Mouse (Mus musculus) frontal cortex, postnatal 36 days (tissue): ENCODE results near the gene Troap.

Source experiments
- DNase-seq, 2 experiments: peaks; one replicate each; pipeline ENCODE4 v3.0.0; 2022; ENCODE audit warnings: low spot score in 2 of 2

The Troap gene

DNA sequence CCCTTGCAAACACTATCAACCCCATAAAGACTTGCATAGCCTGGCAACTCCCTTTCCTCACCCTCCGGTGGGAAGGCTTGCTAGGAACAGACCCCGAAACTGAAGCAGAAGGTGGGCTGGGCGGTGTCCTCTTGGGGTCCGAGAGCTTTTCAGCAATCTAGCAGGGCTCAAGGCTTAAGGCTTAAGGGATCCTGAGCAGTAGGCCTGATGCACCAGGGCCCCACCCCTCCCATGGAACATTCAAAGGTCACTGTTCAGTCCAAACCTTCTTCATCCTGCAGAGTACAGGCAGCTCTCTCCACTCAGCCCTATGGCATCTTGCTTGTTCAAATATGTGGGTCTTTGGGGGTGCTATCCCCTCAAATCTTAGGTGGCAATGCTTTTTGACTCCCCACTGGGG, 11.6 kb downstream of the Troap start:
- DNase-seq: no peak

DNA sequence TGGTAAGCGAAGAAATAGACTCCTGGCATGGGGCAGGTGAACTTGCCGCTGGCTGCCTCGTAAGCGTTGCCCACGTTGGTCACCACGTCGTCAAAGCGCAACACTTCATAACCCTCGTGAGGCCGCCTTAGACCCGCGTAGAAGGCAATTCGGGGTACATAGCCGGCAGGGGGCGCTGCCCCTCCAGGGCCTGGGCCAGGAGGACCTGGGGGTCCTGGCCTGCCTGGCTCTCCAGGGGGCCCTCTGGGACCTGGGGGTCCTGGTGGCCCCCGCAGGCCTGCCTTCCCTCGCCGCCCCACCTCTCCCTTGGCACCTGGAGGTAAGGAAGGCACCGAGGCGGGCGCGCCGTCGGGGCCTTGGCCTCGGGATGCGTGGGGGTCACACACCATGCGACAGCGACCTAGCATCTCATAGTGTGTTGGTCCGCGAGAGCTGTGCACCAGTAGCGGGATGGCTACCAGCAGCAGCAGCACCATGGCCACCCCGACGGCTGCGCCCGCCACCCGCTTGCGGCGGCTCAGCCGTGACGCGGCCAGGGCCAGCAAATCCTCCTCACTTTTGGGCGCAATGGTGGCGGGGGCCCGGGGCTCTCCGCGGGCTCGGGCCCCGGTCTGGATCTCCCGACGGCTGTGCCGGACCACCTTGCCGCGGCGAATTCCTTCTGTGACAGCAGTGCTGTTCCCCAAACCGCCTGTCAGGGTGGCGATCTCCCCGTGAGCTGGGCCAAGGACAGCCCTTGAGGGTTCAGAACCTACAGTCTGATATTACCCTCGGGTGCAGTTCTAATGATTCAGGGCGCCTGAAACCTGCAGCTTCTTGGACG, 13.1 kb downstream of the Troap start, which contains the start of gene C1ql4:
C1ql4 (minus strand) TSS at position 565 of the 823 bp plus-strand sequence.
- no peak for DNase-seq

DNA sequence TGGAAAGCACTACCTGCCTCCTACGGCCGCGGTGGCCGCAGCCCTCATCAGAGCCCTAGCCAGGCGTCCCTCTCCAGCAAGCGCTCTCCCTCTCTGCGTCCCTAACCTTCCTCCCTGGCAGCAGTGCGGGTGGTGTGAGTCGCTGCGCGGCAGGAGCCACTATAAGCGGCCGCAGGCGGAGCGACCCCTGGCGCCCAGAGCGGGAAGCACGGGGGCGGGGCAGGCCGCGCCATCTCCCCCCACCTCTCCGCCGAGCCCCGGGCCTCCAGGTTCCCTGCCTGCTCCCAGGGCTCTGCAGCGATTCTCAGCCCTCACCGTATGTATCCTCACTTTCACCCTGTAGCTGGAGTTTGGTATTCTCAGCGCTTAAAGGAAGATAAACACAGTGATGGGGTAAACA, 13.9 kb downstream of the Troap start:
- DNase-seq: peak; percentile 32 to 50

DNA sequence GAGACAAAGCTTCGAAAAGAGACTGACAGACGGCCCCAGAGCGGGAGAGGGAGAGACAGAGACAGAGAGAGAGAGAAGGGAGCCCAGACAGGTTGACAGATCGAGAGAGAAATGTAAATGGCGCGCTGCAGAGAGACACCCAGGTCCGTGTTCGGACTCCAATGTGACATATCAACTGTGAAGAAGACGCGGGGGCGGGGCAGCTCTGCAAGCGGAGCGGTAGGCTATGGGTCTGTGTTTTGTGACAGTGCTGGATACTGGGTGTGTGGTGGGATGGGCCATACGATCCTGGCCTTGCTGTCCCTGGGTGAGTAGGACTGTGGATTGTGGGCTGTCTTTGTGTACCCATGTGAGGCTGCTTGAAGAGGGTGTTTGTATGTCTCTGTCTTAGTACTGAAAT, 14.7 kb downstream of the Troap start:
- DNase-seq: no peak

DNA sequence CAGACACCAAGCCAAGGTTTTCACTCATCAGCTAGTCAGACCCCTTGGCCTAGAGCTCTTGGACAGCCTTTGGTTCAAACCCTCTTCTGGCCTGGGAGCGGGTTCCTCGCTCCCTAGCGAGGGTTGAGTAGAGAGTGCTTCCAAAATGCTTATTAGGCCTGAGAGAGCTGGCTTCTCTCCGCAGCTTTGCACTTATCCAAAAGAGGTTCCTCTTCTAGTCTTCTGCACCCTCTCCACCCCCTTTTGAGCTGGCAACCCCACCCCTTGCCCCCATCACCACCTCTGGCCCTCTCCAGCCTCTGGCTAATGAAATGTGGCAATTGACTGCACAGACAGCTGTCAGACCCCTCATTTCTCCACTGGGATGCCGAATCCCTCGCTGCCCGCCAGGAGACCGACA, 18.5 kb downstream of the Troap start, which contains the start of gene Dnajc22:
Dnajc22 (plus strand) TSS at position 301 of the 400 bp plus-strand sequence.
- DNase-seq: no peak

DNA sequence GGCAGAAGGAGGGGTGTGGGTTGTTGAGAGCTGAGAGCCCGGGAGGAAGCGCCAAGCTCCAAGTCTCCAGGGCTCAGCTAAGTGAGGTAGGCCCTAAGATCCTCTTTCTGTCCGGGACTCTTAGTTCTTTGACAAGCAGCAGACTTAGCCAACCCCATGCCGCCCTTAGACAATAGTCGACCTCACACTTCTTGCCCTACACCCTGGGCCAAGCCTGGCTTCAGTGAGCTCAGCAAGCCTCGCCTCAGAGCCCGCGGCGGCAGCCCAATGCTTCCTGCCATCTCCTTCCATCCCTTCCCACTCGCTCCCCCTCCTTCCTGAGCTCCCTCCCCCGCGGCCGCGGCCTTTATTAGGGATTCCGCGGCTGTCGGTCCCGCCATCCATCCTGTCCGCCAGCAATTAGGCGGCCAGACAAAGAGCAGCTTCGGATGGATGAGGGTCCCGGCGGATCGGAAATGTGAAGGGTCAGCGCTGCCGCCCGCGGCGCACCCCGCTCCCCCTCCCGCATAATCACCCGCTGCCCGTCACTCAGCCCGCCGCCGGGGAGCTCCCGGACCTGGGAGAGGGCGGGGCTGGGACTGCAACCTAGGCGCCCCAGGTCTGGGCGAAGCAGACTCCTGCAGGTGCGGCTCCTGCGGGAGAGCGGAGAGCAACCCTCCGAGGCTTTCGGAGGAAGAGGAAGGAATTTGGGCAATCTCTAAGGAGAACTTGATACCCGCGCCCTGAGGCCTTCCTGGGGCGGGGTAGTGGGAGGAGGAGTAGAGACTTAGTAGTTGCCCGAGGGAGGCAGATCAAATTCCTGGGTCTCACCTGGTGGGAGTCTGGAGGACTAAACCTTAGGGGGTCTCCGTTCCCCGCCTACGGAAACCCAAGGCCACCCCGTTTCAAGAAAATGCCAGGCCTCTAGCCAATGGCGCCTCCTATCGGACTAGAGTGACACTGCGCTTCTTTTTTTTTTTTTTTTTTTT, 19.2 kb downstream of the Troap start:
- DNase-seq: no peak

DNA sequence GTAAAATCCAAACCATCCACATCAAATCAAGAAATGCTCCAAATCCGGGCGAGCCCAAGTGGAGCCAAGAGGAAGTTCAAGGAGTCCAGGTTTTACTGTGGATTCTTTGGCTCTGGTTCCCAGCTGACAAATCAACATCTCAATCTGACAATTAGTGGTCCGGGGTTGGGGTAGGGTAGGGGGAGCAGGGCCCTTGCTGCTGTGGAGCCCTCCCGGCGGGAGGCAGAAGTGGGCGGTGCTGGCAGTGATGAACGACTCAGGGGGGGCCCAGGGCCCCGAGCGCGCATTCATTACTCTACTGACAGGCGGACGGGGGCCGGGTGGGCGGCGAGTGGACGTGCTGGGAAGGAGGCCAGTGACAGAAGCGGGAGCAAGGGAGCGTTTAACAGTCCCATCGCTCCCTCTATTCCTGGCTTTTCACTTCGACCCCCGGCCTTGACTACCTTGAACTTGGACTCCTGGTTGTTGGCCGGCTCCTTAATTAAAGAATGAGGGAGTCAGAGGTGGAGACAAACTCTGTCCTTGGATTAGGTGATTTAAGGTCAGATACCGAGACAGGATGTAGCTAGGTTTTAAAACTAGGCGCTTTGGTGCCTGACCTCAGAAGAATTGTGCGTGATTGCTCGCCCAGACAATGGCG, 20.4 kb downstream of the Troap start:
- no peak for DNase-seq

DNA sequence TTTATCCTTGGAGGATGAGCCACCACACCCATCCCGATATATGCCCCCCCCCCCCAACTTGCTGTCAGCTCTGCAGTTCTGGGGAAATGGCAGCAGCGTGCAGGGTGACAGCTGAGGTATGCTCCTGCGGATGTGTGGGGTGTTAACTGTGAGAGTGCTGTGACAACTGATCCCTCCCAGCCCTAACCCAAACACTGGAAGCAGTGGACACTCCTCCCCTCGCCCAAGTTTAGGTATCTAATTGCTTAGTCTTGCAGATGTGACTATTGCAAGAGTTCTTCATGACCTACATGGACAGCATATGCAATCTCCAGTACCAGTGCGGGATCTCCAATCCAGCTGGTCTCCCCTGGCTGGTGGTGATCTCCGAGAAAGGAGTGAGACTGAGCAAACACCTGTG, 21.0 kb downstream of the Troap start:
- no peak for DNase-seq

DNA sequence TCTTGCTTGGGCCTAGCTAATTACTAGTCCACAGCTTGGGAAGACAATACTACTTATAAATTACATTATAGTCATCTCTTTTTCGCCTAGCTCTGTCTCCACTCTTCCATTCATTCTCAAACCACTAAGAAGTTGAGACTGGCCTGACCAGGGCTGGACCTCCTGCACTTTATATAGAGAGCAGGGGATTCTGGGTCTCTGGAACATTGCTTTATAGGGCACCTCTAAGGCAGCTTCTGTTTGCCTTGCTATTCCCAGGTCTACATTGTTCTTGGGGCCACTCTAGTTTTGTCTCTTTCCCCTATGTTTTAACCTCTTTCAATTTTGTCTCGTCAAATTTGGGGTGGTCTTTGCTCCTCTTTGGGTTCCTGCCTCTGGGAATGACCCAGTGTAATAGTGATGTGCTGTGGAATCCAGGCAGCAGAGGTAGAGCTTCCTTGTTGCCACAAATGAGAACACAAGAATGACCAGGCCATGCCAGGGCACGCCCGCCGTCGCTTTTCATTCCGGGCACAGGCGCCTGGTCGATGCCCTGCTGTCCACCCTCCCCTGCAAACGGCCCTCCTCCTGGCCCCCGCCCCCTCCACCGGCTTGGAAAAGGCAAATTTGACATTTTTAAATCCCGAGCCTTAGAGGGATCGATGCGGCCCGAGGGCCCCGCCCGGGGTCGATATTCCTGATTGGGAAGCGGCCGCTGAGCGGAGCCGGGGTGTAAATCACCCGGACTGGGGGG, 21.9 kb downstream of the Troap start:
- no peak for DNase-seq

DNA sequence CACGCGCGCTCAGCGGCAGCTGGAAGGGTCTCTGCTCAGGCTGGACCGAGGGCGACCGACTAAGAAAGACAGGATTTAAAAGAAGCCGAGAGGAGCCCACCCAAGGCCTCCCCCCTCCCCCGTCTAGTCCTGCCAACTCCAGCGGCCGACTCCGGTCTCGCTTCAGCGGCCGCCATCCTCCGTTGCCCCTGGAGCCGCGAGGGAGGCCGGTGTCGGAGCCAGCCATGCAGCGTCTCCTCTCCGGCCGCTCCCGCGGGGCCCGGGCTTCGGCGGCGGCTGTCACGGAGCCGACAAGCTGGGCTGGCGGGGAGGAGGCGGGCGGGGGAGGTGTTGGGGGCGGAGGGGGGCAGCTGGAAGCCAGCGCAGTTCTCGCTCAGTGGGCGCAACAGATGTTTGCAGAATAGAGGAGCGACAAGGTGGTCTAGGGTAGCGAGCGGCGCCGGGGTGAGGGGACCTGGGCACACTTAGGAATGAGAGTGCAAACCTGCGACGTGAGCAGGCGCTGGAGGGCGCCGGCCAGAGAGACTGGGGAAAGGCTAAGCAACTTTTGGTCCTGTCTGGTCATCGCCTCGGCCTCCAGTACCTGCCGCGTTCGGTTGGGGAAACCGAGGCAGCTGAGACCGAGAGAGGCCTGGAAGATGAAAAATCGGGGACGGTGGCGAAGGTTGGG, 22.6 kb downstream of the Troap start:
- DNase-seq: no peak

DNA sequence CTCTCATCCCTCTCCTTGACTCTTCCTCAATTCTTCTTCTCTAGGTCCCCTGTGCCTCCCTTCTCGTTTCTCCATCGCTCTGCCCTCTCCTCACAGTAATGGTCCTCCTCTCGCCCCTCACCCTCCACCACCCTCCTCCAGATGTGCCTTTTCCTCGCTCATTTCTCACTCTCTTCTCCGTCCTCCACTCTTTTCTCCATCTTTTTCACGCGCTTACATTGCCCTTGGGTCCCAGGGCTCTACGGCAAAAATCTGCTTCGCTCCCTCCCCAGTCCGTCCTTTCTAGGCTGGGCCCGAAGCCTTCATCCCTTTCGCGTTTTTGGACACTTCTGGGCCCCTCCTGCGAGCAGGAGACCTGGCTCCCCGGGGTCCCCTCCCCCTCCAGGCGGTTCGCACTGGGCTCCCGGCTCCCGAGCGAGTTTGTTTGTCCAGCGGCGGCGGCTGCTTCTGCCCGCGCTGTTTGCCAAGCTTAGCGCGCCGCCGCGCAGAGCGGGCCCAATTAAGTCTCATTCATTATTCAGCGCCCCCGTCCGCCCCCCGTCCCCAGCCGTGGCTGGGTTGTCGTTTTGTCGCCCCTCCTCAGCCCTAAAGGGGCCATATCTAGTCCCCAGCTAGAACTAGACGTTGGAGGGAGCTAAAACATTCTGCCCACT, 23.6 kb downstream of the Troap start:
- DNase-seq: no peak

DNA sequence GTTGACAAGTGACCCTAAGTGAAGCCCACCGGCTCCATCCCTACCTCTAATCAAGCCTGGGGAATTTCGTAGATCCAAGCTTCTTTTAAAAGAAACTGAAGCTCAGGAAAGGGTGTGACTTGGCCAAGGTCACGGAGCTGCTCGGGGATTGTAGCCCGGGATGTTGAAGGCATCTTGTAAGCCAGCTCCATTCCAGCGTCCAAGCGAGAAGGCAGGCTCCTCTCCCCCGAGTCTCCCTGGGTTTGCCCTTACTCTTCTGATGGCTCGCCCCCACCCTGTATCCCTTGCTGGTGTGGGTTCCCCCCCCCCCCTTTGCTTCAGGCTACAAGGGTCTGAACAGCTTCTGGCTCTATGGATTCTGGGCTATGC, 24.1 kb downstream of the Troap start:
- DNase-seq: no peak

DNA sequence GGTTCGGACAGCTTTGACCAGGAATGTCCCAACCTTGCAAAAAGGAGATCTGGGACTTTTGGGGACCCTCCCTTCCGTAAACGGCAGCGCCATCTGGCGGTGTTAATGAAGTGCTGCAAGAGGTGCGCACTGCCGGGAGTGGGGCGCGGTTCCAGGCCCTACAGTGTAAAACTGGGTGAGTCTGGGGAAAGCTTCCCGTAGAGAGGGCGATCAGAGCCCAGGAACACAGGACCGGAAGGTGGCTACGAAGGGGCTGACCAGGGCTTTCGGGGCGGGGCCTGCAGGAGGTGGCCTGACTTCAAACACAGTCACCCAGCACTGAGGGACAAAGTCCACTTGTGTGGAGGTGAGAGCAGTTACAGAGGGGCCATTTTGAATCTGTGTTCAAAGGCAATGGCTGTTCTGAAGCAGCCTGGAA, 24.8 kb downstream of the Troap start:
- DNase-seq: no peak

DNA sequence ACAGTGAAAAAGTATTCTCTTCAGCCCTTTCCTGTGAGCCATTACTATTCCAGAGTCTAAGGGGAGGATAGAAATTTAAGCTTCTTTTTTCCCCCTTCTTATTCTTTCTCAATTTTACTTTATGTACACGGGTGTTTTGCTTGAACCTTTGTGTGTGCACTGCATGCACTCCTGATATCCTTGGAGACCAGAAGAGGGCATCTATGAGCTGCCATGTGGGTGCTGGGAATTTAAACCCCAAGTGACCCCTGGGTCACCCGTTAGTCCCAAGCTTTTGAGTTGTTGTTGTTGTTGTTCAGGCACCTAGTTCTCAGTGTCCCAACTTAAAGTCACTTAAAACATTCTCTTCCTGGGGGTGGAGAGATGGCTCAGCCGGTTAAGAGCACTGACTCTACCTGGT, 25.6 kb downstream of the Troap start:
- no peak for DNase-seq

DNA sequence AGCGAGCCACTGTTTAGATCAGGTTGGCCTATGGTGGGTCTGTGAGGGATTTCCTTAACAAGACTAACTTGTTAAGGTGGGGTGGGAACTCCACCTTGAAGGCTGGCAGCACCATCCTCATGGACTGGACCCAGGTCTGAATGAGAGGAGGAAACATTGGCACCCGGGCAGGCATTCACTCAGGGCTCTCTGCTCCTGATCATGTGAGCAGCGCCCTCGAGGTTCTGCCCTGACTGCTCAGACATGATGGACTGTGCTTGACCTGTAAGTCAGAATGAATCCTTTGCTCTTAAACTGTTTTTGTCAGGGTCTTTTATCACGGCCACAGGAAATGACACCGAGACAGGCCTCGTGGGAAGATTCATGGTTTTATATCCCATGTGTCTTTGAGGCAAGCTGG, 30.9 kb downstream of the Troap start:
- no peak for DNase-seq

DNA sequence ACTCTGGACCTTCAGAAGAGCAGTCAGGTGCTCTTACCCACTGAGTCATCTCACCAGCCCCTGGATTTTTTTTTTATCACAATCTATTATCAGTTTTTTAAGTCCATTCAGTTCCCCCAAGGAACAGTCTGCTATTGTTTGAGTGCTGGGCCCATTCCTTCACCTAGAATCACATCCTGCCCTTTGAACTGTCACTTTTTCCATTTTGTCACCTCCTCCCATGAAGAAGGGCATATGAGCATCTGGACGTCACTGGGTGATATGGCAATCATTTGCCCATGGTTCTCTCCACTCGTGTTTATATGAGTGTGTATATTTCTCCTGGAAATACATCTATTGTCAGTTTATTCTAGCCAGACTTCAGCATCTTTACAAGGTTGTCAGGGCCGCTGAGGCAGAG, 33.5 kb downstream of the Troap start:
- no peak for DNase-seq

DNA sequence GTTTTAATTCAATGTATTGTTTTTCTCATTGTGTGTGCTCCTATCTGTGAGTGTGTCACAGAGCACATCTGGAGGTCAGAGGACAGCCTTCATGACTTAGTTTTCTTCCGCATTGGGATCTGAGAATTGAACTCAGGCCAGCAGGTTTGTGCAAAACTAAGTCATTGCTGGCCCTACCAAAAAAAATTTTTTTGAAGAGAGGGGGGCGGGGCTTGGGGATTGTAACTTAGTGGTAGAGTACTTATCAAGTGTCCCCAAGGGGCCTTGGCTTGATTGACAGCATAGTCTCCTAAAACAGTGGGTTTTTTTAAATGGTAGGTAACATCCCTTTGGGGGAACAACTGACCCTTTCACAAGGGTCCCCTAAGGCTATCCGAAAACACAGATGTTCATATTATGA, 36.8 kb downstream of the Troap start:
- no peak for DNase-seq

DNA sequence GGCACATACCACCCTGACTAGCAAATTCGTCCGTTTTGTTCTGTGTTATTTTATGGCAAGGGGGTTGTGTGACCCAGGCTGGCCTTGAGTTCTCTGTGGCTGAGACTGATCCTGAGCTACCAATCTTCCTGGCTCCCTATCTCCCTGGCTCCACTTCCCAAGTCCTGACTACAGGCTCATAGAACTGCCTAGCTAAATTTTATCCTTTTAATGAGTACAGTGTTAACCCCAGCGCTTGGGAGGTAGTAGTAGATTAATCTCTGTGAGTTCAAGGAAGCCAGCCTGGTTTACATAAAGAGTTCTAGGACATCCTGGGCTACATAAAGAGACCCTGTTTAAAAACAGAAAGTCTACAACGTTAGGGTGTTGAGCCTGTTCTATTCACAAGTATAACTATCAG, 37.4 kb downstream of the Troap start:
- no peak for DNase-seq

DNA sequence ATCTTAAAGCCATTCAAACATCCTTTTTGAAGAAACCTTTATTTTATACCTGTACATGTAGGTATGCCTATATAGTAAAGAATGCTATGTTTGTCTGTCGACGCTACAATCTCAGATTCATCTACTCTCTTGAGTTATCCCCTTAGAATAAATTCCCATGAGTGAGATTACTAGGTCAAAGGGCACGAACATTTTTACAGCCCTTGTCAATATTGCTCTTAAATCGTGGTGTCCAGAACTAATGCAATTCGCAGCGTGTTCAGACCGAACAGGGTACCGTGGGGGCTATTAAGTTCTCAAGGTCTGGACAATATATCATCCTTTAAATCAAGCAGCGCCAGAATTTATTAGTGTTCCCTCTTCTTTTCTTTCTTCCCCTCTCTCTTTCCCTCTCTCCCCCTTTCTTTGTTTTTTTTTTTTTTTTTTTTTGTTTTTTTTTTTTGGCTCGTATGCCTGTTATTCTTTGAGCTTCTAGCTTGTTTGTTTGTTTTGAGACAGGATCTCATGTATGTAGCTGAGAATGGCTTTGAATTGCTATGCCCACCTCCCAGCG, 38.5 kb downstream of the Troap start:
- no peak for DNase-seq

DNA sequence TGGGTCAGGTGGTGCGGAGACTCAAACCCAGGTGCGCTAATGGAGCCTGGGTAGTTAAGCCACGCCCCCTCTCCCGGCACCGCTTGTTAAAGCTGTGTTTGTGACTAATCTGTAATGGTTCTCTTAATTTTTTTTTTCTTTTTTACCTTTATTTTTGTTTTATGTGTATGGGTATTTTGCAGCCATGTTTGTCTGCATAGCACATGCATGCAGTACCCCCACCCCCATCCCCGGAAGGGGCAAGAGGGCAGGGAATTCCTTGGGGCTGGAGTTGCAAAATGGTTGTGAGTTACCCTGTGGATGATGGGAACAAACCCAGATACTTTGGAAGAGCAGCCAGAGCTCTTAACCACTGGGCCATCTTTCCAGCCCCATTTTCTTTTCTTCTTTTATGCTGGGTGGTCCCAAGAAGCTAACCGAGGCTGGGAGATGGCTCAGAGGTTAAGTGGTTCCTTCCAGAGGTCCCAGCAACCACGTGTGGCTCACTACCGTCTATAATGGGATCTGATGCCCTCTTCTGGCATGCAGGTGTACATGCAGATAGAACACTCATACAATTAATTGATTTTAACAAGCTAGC, 39.1 kb downstream of the Troap start:
- DNase-seq: no peak
